Mouse (Mus musculus) hindbrain, embryonic 11.5 days (tissue): Measurements from ENCODE around the gene Vmo1. TPM values are rescaled to one million over a fixed set of nuclear protein-coding genes. Genes with fewer than 3 reads are reported as not detected.

Experiments used
- ATAC-seq: fragments of 200-750 bp; cut with Nextera tagmentation; 2 replicates; pipeline ENCODE4 v1.8.0; 2017; ENCODE audit warnings: mild to moderate bottlenecking, moderate TSS enrichment, moderate library complexity; ENCODE audit not compliant: low FRiP score
- DNase-seq: peaks from one replicate; pipeline ENCODE4 v3.0.0-alpha.2; 2015; ENCODE audit warnings: low spot score
- H3K27ac ChIP-seq: fragments of 300-500 bp; sonication (generic); 2 replicates; pipeline ENCODE4 v1.5.1; 2014; ENCODE audit warnings: mild to moderate bottlenecking, low read depth, low read length
- H3K27me3 ChIP-seq: fragments of 300-500 bp; sonication (generic); 2 replicates; pipeline ENCODE4 v1.6.1; 2014; ENCODE audit warnings: mild to moderate bottlenecking, low read length, moderate library complexity, mixed read lengths; ENCODE audit not compliant: control insufficient read depth, insufficient read depth
- H3K36me3 ChIP-seq: fragments of 300-500 bp; sonication (generic); 2 replicates; pipeline ENCODE4 v1.6.1; 2014; ENCODE audit warnings: mild to moderate bottlenecking, low read length, moderate library complexity, mixed read lengths; ENCODE audit not compliant: control insufficient read depth, insufficient read depth
- H3K4me1 ChIP-seq: fragments of 300-500 bp; sonication (generic); replicated peaks from 2 replicates; pipeline ENCODE4 v1.6.1; 2014; ENCODE audit warnings: low read length, mixed read lengths; ENCODE audit not compliant: control insufficient read depth, insufficient read depth
- H3K4me2 ChIP-seq: fragments of 300-500 bp; sonication (generic); replicated peaks from 2 replicates; pipeline ENCODE4 v1.6.1; 2014; ENCODE audit warnings: mild to moderate bottlenecking, low read depth, low read length
- H3K4me3 ChIP-seq: fragments of 300-500 bp; sonication (generic); 2 replicates; pipeline ENCODE4 v1.5.1; 2014; ENCODE audit warnings: low read depth, low read length
- H3K9ac ChIP-seq: fragments of 300-500 bp; sonication (generic); 2 replicates; pipeline ENCODE4 v1.6.1; 2014; ENCODE audit warnings: low read depth, low read length
- H3K9me3 ChIP-seq: fragments of 300-500 bp; sonication (generic); 2 replicates; pipeline ENCODE4 v1.6.1; 2016; ENCODE audit warnings: low read length; ENCODE audit not compliant: control insufficient read depth
- WGBS: fragments of 180-500 bp; shearing (Covaris S2); extraction: QIAGEN DNeasy Blood & Tissue Kit; methylation state at CpG from one replicate; pipeline ENCODE4 v1.1.7; 2014; 5-methylcytosine and 5-hydroxymethylcytosine counted together
- polyA plus RNA-seq: library from polyadenylated mRNA; unstranded; fragments of >200 nt; fragmentation: Nextera tagmentation; extraction: Ambion mirVana; gene quantifications from 2 replicates; pipeline ENCODE4 v1.2.1, GENCODE M21; 2014

The Vmo1 gene
- 0.36 TPM in 1 of 2 replicates, not detected in the other for polyA plus RNA-seq

GRCm38 (mm10) chr11:70514288-70514687 is at the start of gene Vmo1:
Gene Vmo1, minus strand, starts transcription at chr11:70514616.
- 0 out of 2 replicates have a peak, but pooled peaks cover 2% of the 10 kb centered on the region for H3K4me1 ChIP-seq
- no peak within 1 kb of the TSS for H3K27ac ChIP-seq
- no peak for ATAC-seq
- H3K4me2 ChIP-seq: no peak within 1 kb of the TSS
- no peaks in the 10 kb centered on the region for H3K9me3 ChIP-seq
- no peak for DNase-seq
- H3K4me3 ChIP-seq: no peak within 1 kb of the TSS
- no peaks in the 10 kb centered on the region for H3K27me3 ChIP-seq
- no peak within 1 kb of the TSS for H3K9ac ChIP-seq
- 93% methylated on average over 7 of the region's 7 CpGs for WGBS
- no peaks in the 10 kb centered on the region for H3K36me3 ChIP-seq

- 3% methylated on average over 25 of the region's 25 CpGs for WGBS
- no peak for ATAC-seq
Measured at GRCm38 (mm10) chr11:70563470-70564275, 49.3 kb upstream of the Vmo1 start.

GRCm38 (mm10) chr11:70562995-70563469 is 48.6 kb upstream of the Vmo1 start:
- H3K9ac ChIP-seq: peak overlapping the region; percentile 85
- peak overlapping the region; percentile 68 for H3K27ac ChIP-seq
- peak overlapping the region; percentile 93 for H3K4me2 ChIP-seq
- H3K4me3 ChIP-seq: peak overlapping the region; percentile 89
- ATAC-seq (peak; percentile 54), DNase-seq (no peak)
- H3K4me1 ChIP-seq: 0 out of 2 replicates have a peak, but pooled peaks cover 3% of the 10 kb centered on the region
- no peaks in the 10 kb centered on the region for H3K36me3 ChIP-seq
- 0% methylated on average over 20 of the region's 31 CpGs for WGBS
- H3K9me3 ChIP-seq: no peaks in the 10 kb centered on the region
- H3K27me3 ChIP-seq: no peaks in the 10 kb centered on the region

More at GRCm38 (mm10) chr11:70563470-70564275, 49.3 kb upstream of the Vmo1 start:
- H3K4me2 ChIP-seq: peak overlapping the region; percentile 93
- no peaks in the 10 kb centered on the region for H3K27me3 ChIP-seq
- no peaks in the 10 kb centered on the region for H3K36me3 ChIP-seq
- DNase-seq: peak; percentile 56
- 0 out of 2 replicates have a peak, but pooled peaks cover 3% of the 10 kb centered on the region for H3K4me1 ChIP-seq
- H3K4me3 ChIP-seq: peak overlapping the region; percentile 89
- peak overlapping the region; percentile 85 for H3K9ac ChIP-seq
- H3K27ac ChIP-seq: no peak overlapping the region
- H3K9me3 ChIP-seq: no peaks in the 10 kb centered on the region

GRCm38 (mm10) chr11:70562287-70562994 is 48.0 kb upstream of the Vmo1 start, which contains the start of gene Mink1:
Gene Mink1, plus strand, starts transcription at chr11:70562881.
- Histone ChIP-seq H3K4me3 (peak within 1 kb of the TSS; percentile 89), H3K4me2 (peak within 1 kb of the TSS; percentile 93), H3K4me1 (0 out of 2 replicates have a peak, but pooled peaks cover 3% of the 10 kb centered on the region), H3K27ac (peak within 1 kb of the TSS; percentile 68), H3K9me3 (no peaks in the 10 kb centered on the region), H3K36me3 (no peaks in the 10 kb centered on the region), H3K9ac (peak within 1 kb of the TSS; percentile 85), H3K27me3 (no peaks in the 10 kb centered on the region)
- WGBS: 1% methylated on average over 38 of the region's 57 CpGs
- peak; percentile 94 for ATAC-seq
- peak; percentile 95 for DNase-seq

- peak overlapping the region; percentile 68; the same call in 1 of the 2 replicates for H3K27ac ChIP-seq
- peak overlapping the region; percentile 93 for H3K4me2 ChIP-seq
- DNase-seq (no peak), ATAC-seq (no peak)
- 2% methylated on average over 2 of the region's 2 CpGs for WGBS
- H3K27me3 ChIP-seq: no peaks in the 10 kb centered on the region
- H3K36me3 ChIP-seq: no peaks in the 10 kb centered on the region
- no peaks in the 10 kb centered on the region for H3K9me3 ChIP-seq
- H3K4me1 ChIP-seq: 0 out of 2 replicates have a peak, but pooled peaks cover 1% of the 10 kb centered on the region
- H3K4me3 ChIP-seq: peak overlapping the region; percentile 89
- no peak overlapping the region for H3K9ac ChIP-seq
Measured at GRCm38 (mm10) chr11:70561937-70562286, 47.5 kb upstream of the Vmo1 start.

- Histone ChIP-seq H3K36me3 (no peaks in the 10 kb centered on the region), H3K9me3 (no peaks in the 10 kb centered on the region), H3K4me2 (no peak overlapping the region), H3K4me1 (no peaks in the 10 kb centered on the region), H3K27ac (no peak overlapping the region), H3K27me3 (no peaks in the 10 kb centered on the region), H3K9ac (no peak overlapping the region), H3K4me3 (no peak overlapping the region)
- no peak for DNase-seq
- 87% methylated on average over 9 of the region's 9 CpGs for WGBS
- ATAC-seq: no peak
Measured at GRCm38 (mm10) chr11:70557545-70557944, 43.1 kb upstream of the Vmo1 start.

- Histone ChIP-seq H3K9me3 (no peaks in the 10 kb centered on the region), H3K4me3 (no peak overlapping the region), H3K27ac (no peak overlapping the region), H3K9ac (no peak overlapping the region), H3K27me3 (no peaks in the 10 kb centered on the region), H3K4me2 (no peak overlapping the region), H3K36me3 (no peaks in the 10 kb centered on the region), H3K4me1 (no peaks in the 10 kb centered on the region)
- WGBS: 28% methylated on average over 6 of the region's 7 CpGs
- DNase-seq (no peak), ATAC-seq (no peak)
Measured at GRCm38 (mm10) chr11:70553940-70554339, 39.5 kb upstream of the Vmo1 start.

- Histone ChIP-seq H3K9ac (no peak overlapping the region), H3K27ac (no peak overlapping the region), H3K36me3 (no peaks in the 10 kb centered on the region), H3K9me3 (no peaks in the 10 kb centered on the region), H3K4me3 (no peak overlapping the region), H3K27me3 (no peaks in the 10 kb centered on the region), H3K4me1 (no peaks in the 10 kb centered on the region), H3K4me2 (no peak overlapping the region)
- 93% methylated on average over 8 of the region's 8 CpGs for WGBS
- ATAC-seq (no peak), DNase-seq (no peak)
Measured at GRCm38 (mm10) chr11:70551526-70551925, 37.1 kb upstream of the Vmo1 start.
